Mouse (Mus musculus) activated CD4-positive, CD25-positive, alpha-beta regulatory T cell, adult 4 months (primary cell): Measurements from ENCODE around the gene Med27. TPM values are rescaled to one million over a fixed set of nuclear protein-coding genes. Genes with fewer than 3 reads are reported as not detected.

ENCODE experiments used
- ATAC-seq: one replicate; pipeline ENCODE4 v1.8.0; 2017
- polyA plus RNA-seq, 2 experiments: library from polyadenylated mRNA; unstranded; fragments of 100-300 nt; shearing (Covaris generic); gene quantifications; one replicate each; pipeline ENCODE4 v1.2.1; 2017

Gene Med27
- polyA plus RNA-seq = 10 to 100 TPM; 28.9 to 31.6 TPM

DNA sequence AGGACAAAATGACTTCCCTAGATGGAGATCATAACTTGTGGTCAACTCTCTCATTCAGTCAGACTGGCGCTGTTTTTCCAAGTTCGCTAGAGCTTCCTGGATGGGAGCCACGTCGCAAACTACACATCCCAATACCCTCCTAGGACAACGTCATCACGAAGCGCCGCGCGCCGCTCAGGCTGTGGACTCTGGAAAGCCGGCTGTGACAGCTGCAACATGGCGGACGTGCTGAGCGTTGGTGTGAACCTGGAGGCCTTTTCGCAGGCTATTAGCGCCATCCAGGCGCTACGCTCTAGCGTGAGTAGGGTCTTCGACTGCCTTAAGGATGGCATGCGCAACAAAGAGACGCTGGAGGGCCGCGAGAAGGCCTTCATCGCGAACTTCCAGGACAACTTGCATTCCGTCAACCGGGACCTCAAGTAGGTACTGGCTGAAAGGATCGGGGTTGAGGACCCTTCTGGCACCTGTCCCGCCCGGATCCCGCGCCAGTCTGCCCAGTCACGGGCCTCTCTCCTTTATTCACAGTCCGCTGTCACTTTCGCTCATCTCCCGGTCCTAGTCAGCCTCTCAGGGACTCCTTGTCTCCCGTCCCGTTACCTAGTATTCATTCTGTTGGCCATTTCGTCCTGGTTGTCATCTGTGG lies at the start of gene Med27:
Med27 (plus strand) TSS at position 191 of the 643 bp plus-strand sequence.
- ATAC-seq = peak; percentile 93

DNA sequence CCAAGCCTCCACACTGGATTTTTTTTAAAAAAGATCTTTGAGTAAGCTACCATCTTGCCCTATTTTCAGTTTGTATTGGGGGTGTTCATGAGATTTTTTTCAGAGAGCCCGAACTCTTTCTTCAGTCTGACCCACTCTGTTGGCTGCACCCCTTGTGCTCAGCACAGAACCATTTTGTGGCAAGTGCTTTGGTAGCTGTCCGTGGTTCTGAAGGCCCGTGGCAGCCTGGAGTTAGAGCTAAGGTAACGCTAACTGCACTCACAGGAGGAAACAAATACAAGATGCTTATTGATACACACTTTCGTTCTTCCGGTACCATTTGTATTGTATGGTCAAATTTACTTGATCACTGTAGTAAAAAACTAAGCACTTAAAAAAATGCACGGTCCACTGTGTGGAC lies 36.7 kb upstream of the Med27 start:
- no peak for ATAC-seq

- no peak for ATAC-seq
Observed at GRCm38 (mm10) chr2:29312058-29312457, 34.6 kb upstream of the Med27 start.

DNA sequence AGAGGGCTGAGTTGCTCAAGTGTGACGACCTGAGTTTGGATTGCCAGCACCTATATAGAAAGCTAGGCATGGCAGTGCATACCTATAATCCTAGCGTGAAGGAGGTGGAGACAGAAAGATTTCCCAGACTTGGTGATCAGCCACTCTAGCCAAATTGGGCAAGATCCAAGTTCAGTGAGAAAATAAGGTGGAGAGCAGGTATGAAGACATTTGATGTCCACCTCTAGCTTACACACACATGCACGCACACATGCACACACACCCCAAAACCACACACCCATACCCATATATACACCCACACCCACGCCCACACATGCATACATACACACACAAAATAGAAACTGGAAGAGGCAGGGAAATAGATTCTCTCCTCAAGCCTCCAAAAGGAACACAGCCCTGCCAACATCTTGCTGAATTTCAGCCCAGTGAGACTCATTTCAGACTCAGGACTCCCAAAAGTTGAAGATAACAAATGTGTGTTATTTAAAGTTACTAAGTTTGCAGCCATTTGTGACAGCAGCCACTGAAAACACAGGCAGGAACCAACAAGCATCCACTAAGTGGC lies 28.6 kb upstream of the Med27 start:
- ATAC-seq = no peak

DNA sequence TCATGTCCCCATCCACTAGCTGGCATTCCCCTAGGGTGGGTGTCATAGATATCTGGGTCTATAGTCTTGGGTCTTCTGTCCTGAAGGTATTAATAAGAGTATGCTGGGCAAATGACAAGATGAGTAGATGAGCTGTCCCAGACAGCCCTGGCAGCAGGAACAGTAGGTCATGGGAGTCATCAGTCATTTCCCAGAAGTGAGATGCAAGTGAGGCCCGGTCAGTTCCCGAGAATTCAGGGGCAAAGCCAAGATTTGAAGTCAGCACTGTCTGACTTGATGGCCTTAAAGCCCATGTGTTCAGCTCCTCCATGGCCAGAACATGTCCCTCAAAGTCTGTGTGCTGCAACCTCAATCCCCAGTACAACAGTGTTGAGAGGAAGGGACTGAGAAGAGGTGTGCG lies 28.0 kb upstream of the Med27 start:
- ATAC-seq = no peak

- ATAC-seq = no peak
Observed at GRCm38 (mm10) chr2:29320229-29320751, 26.3 kb upstream of the Med27 start.

- ATAC-seq = no peak
Observed at GRCm38 (mm10) chr2:29320780-29321179, 25.8 kb upstream of the Med27 start.

- ATAC-seq = no peak
Observed at GRCm38 (mm10) chr2:29324456-29324855, 22.2 kb upstream of the Med27 start.

DNA sequence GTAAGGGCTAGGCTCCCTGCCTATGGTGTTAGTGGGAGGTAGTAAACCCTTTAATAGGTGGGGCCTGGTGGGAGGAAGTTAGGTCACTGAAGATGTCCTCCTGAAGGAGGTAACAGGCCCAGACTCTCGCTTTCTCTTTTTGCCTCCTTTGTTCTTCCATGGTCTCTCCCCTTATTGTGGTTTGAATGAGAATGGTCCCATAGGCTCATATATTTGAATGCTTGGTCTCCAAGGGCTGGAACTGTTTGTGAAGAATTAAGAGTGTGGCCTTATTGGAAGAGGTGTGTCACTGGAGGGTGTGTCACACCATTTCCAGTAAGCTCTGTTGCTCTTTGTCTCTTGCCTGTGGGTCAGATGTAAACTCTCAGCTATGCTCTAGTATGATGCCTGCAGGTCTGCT lies 16.1 kb upstream of the Med27 start:
- ATAC-seq = no peak

DNA sequence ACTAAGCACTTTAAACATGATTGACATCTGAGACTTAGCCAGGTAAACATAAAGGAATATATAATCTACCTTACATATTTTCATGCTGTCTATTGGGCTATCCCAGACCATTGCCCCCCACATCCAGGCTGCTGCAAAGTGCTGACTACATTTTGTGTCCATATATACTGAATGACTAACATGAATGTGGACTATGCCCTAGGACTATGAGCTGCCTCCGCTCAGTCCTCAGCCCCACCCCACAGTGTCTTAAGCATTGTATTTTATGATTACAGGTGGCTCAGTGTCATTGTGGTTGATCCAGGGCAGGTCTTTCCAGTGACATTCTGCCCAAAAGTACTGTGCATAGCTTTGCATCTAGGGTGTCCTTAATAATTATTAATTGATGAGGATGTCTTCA lies 8.2 kb upstream of the Med27 start:
- no peak for ATAC-seq

DNA sequence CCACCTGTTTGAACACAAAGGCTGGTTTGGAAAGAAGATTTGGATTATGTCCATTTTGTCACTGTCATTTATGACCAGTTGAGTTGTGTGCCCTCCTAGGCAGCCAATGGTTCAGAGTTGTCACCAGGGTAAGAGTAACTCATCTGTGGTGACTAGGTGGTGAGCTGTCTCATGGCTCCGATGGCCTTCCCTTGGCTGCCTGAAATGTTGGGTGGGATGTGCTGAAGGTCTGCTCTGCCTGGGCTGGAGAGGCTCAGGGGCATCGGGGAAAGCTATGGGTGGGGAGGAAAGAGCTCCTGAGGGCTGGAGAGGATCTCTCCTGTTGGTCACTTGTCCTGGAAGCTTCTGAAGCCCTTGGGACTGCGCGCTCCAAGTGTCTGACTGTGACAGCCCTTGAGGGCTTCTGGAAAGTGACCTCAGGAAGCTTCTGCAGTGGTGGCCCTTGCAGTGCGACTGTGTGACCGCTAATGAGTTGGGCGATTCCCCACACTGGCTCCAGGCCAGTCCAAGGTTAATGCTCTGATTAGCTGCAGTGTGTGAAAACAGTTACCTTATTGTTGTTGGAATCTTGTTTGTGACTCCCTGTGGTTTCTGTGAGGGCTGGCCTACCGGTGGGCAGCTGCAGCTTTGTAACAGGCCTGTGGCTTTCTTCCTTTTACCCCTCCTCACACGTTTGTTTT lies 12.2 kb downstream of the Med27 start:
- ATAC-seq = no peak

DNA sequence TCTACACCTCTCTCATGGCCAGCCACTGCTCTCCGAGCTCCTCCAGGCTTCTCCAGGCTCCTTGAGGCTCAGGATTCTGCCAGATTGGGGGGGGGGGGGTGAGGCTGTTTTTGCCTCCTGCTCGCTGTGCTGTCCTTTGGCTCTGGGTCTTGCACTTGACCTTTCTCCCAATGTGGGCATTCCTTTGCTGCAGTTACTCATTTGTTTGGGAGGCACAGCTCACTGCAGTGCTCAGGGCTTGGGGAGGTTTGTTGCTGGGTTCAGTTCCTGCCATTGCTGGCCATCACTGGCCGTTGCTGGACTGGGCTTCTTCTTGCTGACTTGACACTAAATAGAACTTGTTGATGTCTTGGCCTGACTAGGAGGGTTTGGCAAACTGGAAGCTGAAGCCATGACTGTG lies 14.3 kb downstream of the Med27 start:
- no peak for ATAC-seq

DNA sequence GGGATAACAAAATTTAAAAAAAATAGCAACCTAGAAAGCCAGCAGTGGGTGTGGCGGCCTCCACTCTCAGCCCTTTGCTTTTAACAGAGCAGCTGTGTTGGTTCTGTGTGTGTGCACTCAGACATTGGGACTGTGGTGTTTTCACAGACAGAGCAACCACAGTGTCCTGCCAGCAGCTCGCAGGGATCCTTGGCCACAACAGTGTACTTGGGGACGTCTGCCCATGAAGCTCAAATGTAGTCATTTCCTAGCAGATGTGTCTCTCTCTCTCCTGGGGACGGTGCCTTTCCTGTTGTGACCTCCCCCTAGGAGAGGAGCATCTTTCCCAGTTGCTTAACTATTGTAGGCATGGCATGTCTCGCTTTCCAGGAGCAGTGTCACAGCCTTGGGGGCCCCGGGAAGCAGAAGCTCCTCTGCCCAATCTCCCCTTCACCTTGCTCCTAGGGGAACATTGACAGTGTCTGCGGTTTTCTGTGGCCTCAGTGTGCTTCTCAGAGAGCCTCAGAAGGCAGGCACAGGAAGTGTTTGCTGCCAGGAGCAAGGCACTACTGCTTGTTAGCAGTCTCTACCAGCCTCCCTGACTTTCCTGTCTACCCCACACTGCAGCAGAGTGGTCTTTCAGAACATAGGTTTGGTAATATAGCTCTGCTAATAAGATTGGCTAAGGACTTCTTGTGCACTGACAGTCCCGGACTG lies 18.5 kb downstream of the Med27 start:
- no peak for ATAC-seq

GRCm38 (mm10) chr2:29368730-29369129 lies 22.1 kb downstream of the Med27 start:
- ATAC-seq = no peak

GRCm38 (mm10) chr2:29372176-29372575 lies 25.6 kb downstream of the Med27 start:
- no peak for ATAC-seq

DNA sequence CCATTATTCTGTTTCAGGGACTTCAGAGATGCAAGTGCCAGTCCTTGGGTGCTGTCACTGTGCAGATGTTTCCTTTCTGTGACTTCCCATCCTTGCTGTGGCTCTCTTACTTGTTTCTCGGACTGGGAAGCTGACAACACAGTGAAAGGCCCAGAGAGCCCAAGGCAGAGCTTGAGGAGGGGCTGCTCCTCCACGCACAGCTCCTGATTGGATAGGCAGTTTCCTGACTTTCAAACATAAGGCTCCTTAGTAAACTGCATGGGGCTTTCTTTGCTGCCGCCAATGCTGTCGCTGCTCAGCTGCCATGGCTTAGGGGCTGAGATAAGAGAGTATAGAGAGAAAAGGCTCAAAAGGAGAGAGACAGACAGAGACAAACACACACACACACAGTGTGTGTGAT lies 35.1 kb downstream of the Med27 start:
- no peak for ATAC-seq

GRCm38 (mm10) chr2:29382583-29382982 lies 36.0 kb downstream of the Med27 start:
- ATAC-seq = no peak

DNA sequence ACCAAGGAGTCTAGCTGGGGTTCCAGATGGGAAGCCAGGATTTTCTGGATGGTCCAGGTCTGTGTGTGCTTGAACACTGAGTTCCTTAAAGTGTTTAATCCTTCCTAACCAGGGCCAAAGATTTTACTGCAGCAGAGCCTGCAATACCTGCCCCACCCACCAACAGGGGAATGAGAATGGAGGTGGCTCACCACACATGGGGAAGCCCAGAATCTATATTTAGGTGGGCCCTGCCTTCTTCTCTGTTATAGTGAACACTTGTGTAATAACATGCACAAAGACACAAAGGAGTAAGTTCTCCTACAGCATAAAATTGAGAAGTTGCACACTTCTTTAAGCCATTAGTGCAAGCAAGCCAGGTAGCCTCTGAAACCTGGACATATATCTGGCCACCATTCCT lies 36.5 kb downstream of the Med27 start:
- ATAC-seq = no peak

- no peak for ATAC-seq
Observed at GRCm38 (mm10) chr2:29385405-29385804, 38.8 kb downstream of the Med27 start.

- no peak for ATAC-seq
Observed at GRCm38 (mm10) chr2:29387268-29387667, 40.6 kb downstream of the Med27 start.

GRCm38 (mm10) chr2:29388937-29389336 lies 42.3 kb downstream of the Med27 start:
- ATAC-seq = peak; percentile 68

DNA sequence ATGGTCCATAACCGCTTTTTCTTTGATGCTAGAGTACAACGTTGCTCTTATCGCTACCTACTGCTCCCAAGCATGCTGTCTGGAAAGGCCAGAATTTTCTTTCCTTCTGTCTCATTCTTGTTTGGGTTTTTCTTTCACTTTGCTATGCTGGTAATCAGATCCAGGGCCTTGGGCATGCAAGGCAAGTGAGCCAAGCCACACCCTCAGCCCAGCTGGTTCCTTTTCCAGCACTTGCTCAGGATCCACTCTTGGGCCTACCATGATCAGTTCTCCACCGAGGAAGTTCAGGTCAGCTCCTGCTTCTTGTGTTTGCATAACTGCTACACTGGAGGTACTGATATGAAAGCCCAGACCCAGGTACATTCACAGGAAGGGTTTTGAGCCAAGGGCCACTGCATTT lies 44.5 kb downstream of the Med27 start:
- ATAC-seq = no peak

DNA sequence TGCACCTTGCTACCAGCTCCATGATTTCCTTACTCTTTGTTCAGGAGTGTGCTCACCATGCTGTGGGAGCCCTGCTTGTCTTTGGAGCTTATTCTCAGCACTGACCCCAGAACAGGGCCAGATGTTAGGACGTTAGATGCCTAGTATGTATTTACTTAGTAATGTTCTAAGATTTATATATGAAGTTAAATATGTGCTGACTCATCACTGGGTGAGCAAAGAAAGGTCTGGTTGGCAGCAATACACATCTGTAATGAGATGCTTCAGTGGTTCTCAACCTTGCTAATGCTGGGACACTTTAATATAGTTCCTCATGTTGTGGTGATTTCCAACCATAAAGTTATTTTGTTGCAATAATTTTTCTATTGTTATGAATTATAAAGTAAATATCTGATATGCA lies 45.4 kb downstream of the Med27 start:
- no peak for ATAC-seq
